Mouse (Mus musculus) kidney, postnatal 25 days (tissue): ENCODE measurements around the gene Adk.

Experiments used
- DNase-seq, 2 experiments: peaks; one replicate each; pipeline ENCODE4 v3.0.0; 2021; ENCODE audit warnings: mixed read lengths in 2 of 2

The Adk gene

GRCm38 (mm10) chr14:21173973-21174745 lies 121.8 kb downstream of the Adk start:
- no peak for DNase-seq

GRCm38 (mm10) chr14:21174804-21175203 lies 122.4 kb downstream of the Adk start:
- no peak for DNase-seq

GRCm38 (mm10) chr14:21177781-21178180 lies 125.4 kb downstream of the Adk start:
- DNase-seq, result no peak

GRCm38 (mm10) chr14:21178356-21178755 lies 126.0 kb downstream of the Adk start:
- DNase-seq, result no peak

- no peak for DNase-seq
These were observed 128.7 kb downstream of the Adk start for GRCm38 (mm10) chr14:21181053-21181452.

- no peak for DNase-seq
These were observed 139.6 kb downstream of the Adk start for GRCm38 (mm10) chr14:21191966-21192365.

GRCm38 (mm10) chr14:21192749-21193148 lies 140.4 kb downstream of the Adk start:
- no peak for DNase-seq

GRCm38 (mm10) chr14:21194336-21194735 lies 142.0 kb downstream of the Adk start:
- no peak for DNase-seq

GRCm38 (mm10) chr14:21200850-21201249 lies 148.5 kb downstream of the Adk start:
- no peak for DNase-seq

- no peak for DNase-seq
These were observed 154.1 kb downstream of the Adk start for GRCm38 (mm10) chr14:21206472-21206871.

GRCm38 (mm10) chr14:21221574-21222138 lies 169.3 kb downstream of the Adk start:
- DNase-seq, result no peak

- no peak for DNase-seq
These were observed 169.8 kb downstream of the Adk start for GRCm38 (mm10) chr14:21222206-21222605.

GRCm38 (mm10) chr14:21223456-21223855 lies 171.1 kb downstream of the Adk start:
- no peak for DNase-seq

- no peak for DNase-seq
These were observed 171.7 kb downstream of the Adk start for GRCm38 (mm10) chr14:21223971-21224635.

GRCm38 (mm10) chr14:21237051-21237450 lies 184.7 kb downstream of the Adk start:
- no peak for DNase-seq

GRCm38 (mm10) chr14:21241105-21241504 lies 188.7 kb downstream of the Adk start:
- no peak for DNase-seq

GRCm38 (mm10) chr14:21251386-21251785 lies 199.0 kb downstream of the Adk start:
- no peak for DNase-seq

GRCm38 (mm10) chr14:21252326-21252886 lies 200.0 kb downstream of the Adk start:
- peak; percentile 36 to 61 for DNase-seq

GRCm38 (mm10) chr14:21253321-21253992 lies 201.1 kb downstream of the Adk start:
- no peak for DNase-seq

- no peak for DNase-seq
These were observed 201.6 kb downstream of the Adk start for GRCm38 (mm10) chr14:21253993-21254339.

GRCm38 (mm10) chr14:21268229-21268628 lies 215.9 kb downstream of the Adk start:
- DNase-seq, result no peak

GRCm38 (mm10) chr14:21271472-21271871 lies 219.1 kb downstream of the Adk start:
- DNase-seq, result no peak

GRCm38 (mm10) chr14:21275786-21276185 lies 223.4 kb downstream of the Adk start:
- no peak for DNase-seq
